ENCODE assay signal across 12 mouse cellular contexts in the genomic region with DNA sequence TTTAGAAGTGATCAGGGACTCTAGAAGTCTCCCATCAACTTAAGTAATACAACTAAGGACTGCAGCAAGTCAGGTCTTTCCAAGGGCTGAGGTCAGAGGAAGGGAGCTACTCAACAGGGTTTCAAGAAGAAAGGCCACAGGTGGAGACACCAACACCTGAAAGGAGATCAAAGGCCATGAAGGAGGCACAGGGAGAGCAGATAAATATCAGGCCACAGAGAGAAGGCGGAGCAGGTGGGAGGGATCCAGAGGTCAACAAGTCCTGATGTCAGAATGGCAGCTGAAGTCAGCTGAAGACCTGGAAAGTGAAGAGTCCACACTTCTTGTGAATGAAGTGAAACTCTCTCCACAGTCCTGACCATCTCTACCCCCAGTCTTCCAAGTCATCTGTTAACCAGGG. TPM values are rescaled to one million over a fixed set of nuclear protein-coding genes. Genes with fewer than 3 reads are reported as not detected.
DNase-seq lines count a peak whose midpoint lies in the region; ATAC-seq and TF ChIP-seq lines count a peak whose summit lies in the region.
"Had no signal": no experiment of that assay in that cellular context is flagged by ENCODE, and none has a peak within 500 bp of the region (broad histone marks: within the 10 kb centered on the region; RNA-seq: fewer than 3 reads in every experiment).

No protein-coding gene starts in this region.

- 82% methylated on average over 1 of the region's 1 CpGs for WGBS in heart, embryonic 15.5 days

- no peaks in the 10 kb centered on the region for H3K27me3 ChIP-seq in heart, embryonic 15.5 days

- no peak for TF ChIP-seq CTCF in gastrocnemius, adult 2 months (IDR thresholded peaks at IDR 0.05)
- no peak for TF ChIP-seq CTCF in left cerebral cortex, adult 2 months (IDR thresholded peaks at IDR 0.05)

- H3K27ac ChIP-seq in gastrocnemius, adult 2 months, result peak overlapping the region; percentile 72
- peak overlapping the region; percentile 95 for H3K27ac ChIP-seq in left cerebral cortex, adult 2 months
- peak overlapping the region; percentile 71 for H3K27ac ChIP-seq in heart, embryonic 15.5 days
- H3K27ac ChIP-seq: limb, embryonic 15.5 days had no signal

- intact Hi-C loops in gastrocnemius, adult 2 months (cut with DNase I), result no loop called here
- intact Hi-C loops in gastrocnemius, postnatal 14 days (cut with DNase I; ENCODE audit: low total_unique reads), result no loop called here
- intact Hi-C loops in left cerebral cortex, adult 2 months (cut with DNase I), result no loop called here
- intact Hi-C loops in left cerebral cortex, postnatal 25 days (cut with DNase I), result no loop called here

- H3K4me1 ChIP-seq in heart, embryonic 15.5 days (replicated peaks), result peaks cover 22% of the 10 kb centered on the region

- DNase-seq in gastrocnemius, adult 2 months, result no peak
- DNase-seq in gastrocnemius, postnatal 14 days, result no peak
- no peak for DNase-seq in left cerebral cortex, adult 2 months (ENCODE audit: extremely low spot score in 1 of 2, low spot score in 2 of 2)
- DNase-seq in left cerebral cortex, postnatal 25 days (ENCODE audit: low spot score in 2 of 2), result no peak
- no peak for DNase-seq in frontal cortex, postnatal 36 days (ENCODE audit: low spot score in 2 of 2)
- no peak for DNase-seq in neural tube, embryonic 10.5 days (ENCODE audit: extremely low spot score, low spot score)
- DNase-seq: gastrocnemius, postnatal 36 days had no signal

- no peaks in the 10 kb centered on the region for H3K9me3 ChIP-seq in heart, embryonic 15.5 days (replicated peaks)
- H3K9me3 ChIP-seq: limb, embryonic 15.5 days had no signal

- no peak for ATAC-seq in heart, embryonic 15.5 days (replicated peaks; ENCODE audit: insufficient number of reproducible peaks, insufficient read depth, low FRiP score, low read depth)
- 0 out of 2 replicates have a peak, but pooled peaks have one; percentile 6 for ATAC-seq in megakaryocyte-erythroid progenitor cell, adult 5-6 weeks (replicated peaks; ENCODE audit: low FRiP score, low TSS enrichment, poor library complexity, severe bottlenecking)

- no peak overlapping the region for H3K9ac ChIP-seq in heart, embryonic 15.5 days
- H3K9ac ChIP-seq: limb, embryonic 15.5 days had no signal

- H3K36me3 ChIP-seq in heart, embryonic 15.5 days, result no peaks in the 10 kb centered on the region
- H3K36me3 ChIP-seq: limb, embryonic 15.5 days had no signal

- H3K4me3 ChIP-seq in gastrocnemius, adult 2 months, result no peak overlapping the region
- H3K4me3 ChIP-seq in left cerebral cortex, adult 2 months, result no peak overlapping the region
- H3K4me3 ChIP-seq in heart, embryonic 15.5 days, result no peak overlapping the region
- H3K4me3 ChIP-seq: limb, embryonic 15.5 days had no signal

- H3K4me2 ChIP-seq in heart, embryonic 15.5 days, result no peak overlapping the region
- H3K4me2 ChIP-seq: limb, embryonic 15.5 days had no signal

RNA-seq across cellular contexts. Expression of a gene that starts 2.9 kb away (rescaled TPM):
- 1 to 10 TPM; 1.0 to 1.9 TPM for total RNA-seq in gastrocnemius, adult 2 months (2021)
- total RNA-seq in gastrocnemius, postnatal 14 days (2021), result 1 to 10 TPM; 1.4 to 1.9 TPM
- 10 to 100 TPM; 64.7 to 73.6 TPM for total RNA-seq in left cerebral cortex, adult 2 months (2021)
- total RNA-seq in left cerebral cortex, postnatal 25 days (2021), result 10 to 100 TPM; 68.1 to 72.9 TPM
- polyA plus RNA-seq in heart, embryonic 15.5 days (2015; fragmentation: Nextera tagmentation; extraction: Ambion mirVana), result 4.7 and 5.4 TPM in 2 replicates
- 11.1 and 12.9 TPM in 2 replicates for total RNA-seq in megakaryocyte-erythroid progenitor cell, adult 5-6 weeks (2014; fragmentation: Nextera tagmentation)
- total RNA-seq in megakaryocyte-erythroid progenitor cell, adult 5-6 weeks (2017), result 5.6 and 9.5 TPM in 2 replicates

RNA-seq across cellular contexts. Expression of a gene that starts 50.6 kb away (rescaled TPM):
- not detected for total RNA-seq in gastrocnemius, adult 2 months (2021)
- total RNA-seq in gastrocnemius, postnatal 14 days (2021), result not detected
- total RNA-seq in left cerebral cortex, adult 2 months (2021), result not detected
- not detected for total RNA-seq in left cerebral cortex, postnatal 25 days (2021)
- polyA plus RNA-seq in heart, embryonic 15.5 days (2015; fragmentation: Nextera tagmentation; extraction: Ambion mirVana), result 0.09 TPM in 1 of 2 replicates, not detected in the other
- total RNA-seq in megakaryocyte-erythroid progenitor cell, adult 5-6 weeks (2014; fragmentation: Nextera tagmentation), result not detected in 2 replicates
- not detected in 2 replicates for total RNA-seq in megakaryocyte-erythroid progenitor cell, adult 5-6 weeks (2017)
- total RNA-seq: common myeloid progenitor, adult 5-6 weeks; gastrocnemius, postnatal 36 days had no signal
- polyA plus RNA-seq: limb, embryonic 15.5 days; midbrain, postnatal 0 days had no signal

Comparison
In these comparisons a context has a peak if more than half of its experiments do, and no peak if none do; other contexts are left out.
1. RNA of a gene that starts 2.9 kb away (total RNA-seq): 64.7 to 73.6 TPM in left cerebral cortex, adult 2 months and 68.1 to 72.9 TPM in left cerebral cortex, postnatal 25 days; 5.6 to 12.9 TPM in megakaryocyte-erythroid progenitor cell, adult 5-6 weeks, 1.0 to 1.9 TPM in gastrocnemius, adult 2 months and 1.4 to 1.9 TPM in gastrocnemius, postnatal 14 days; every median in the first group is over 4 times any median in the second.
2. Peak in every context shown above with its lines, with median percentiles within 50 percentile points of each other: H3K27ac ChIP-seq.